Mouse (Mus musculus) hindbrain, postnatal 0 days (tissue): ENCODE measurements at regions not wholly inside any gene's neighbourhood (a gene's known extent, or its start where the extent isn't known, plus 50 kb on each side); places are given as distances from the start of the nearest gene placed in this dataset.
A peak's percentile ranks its signal among the peaks of the same experiment; 100 is the strongest.

ENCODE experiments used
- ATAC-seq: fragments of 200-750 bp; cut with Nextera tagmentation; 2 replicates; pipeline ENCODE4 v1.8.0; 2017; ENCODE audit warnings: mild to moderate bottlenecking, moderate TSS enrichment, moderate library complexity
- DNase-seq: peaks from one replicate; pipeline ENCODE4 v3.0.0-alpha.2; 2015; ENCODE audit warnings: low spot score
- H3K27ac ChIP-seq: fragments of 300-500 bp; sonication (generic); 2 replicates; pipeline ENCODE4 v1.5.1; 2014; ENCODE audit warnings: mild to moderate bottlenecking
- H3K27me3 ChIP-seq: fragments of 300-500 bp; sonication (generic); 2 replicates; pipeline ENCODE4 v1.6.1; 2014; ENCODE audit warnings: low read length, mixed read lengths; ENCODE audit not compliant: insufficient read depth
- H3K36me3 ChIP-seq: fragments of 300-500 bp; sonication (generic); 2 replicates; pipeline ENCODE4 v1.6.1; 2014; ENCODE audit warnings: low read length, mixed read lengths; ENCODE audit not compliant: insufficient read depth
- H3K4me1 ChIP-seq: fragments of 300-500 bp; sonication (generic); 2 replicates; pipeline ENCODE4 v1.6.1; 2014; ENCODE audit warnings: antibody characterized with exemption, low read length, mixed read lengths; ENCODE audit not compliant: insufficient read depth
- H3K4me2 ChIP-seq: fragments of 300-500 bp; sonication (generic); 2 replicates; pipeline ENCODE4 v1.6.1; 2014; ENCODE audit warnings: low read depth, mild to moderate bottlenecking, low read length, moderate library complexity, mixed read lengths
- H3K4me3 ChIP-seq: fragments of 300-500 bp; sonication (generic); 2 replicates; pipeline ENCODE4 v1.5.1; 2014; ENCODE audit warnings: low read length
- H3K9ac ChIP-seq: fragments of 300-500 bp; sonication (generic); replicated peaks from 2 replicates; pipeline ENCODE4 v1.6.1; 2014; ENCODE audit warnings: mild to moderate bottlenecking, low read length, moderate library complexity, mixed read lengths
- H3K9me3 ChIP-seq: fragments of 300-500 bp; sonication (generic); 2 replicates; pipeline ENCODE4 v1.6.1; 2016; ENCODE audit warnings: low read length, mixed read lengths
- CTCF ChIP-seq: IDR thresholded peaks from 2 replicates; pipeline ENCODE4 v1.5.1; 2016; ENCODE audit warnings: antibody characterized with exemption, control low read depth, low read depth
- WGBS: fragments of 180-500 bp; shearing (Covaris S2); extraction: QIAGEN DNeasy Blood & Tissue Kit; methylation state at CpG from one replicate; pipeline ENCODE4 v1.1.7; 2014; 5-methylcytosine and 5-hydroxymethylcytosine counted together

GRCm38 (mm10) chr5:52092273-52092672 lies 98.0 kb downstream of the Dhx15 start:
- no peak overlapping the region for H3K4me2 ChIP-seq
- no peaks in the 10 kb centered on the region for H3K36me3 ChIP-seq
- no peak overlapping the region for H3K9ac ChIP-seq
- no peaks in the 10 kb centered on the region for H3K27me3 ChIP-seq
- no peak overlapping the region for H3K4me3 ChIP-seq
- 87% methylated on average over 4 of the region's 4 CpGs for WGBS
- H3K9me3 ChIP-seq: no peaks in the 10 kb centered on the region
- TF ChIP-seq CTCF: no peak
- H3K4me1 ChIP-seq: no peaks in the 10 kb centered on the region
- DNase-seq (no peak), ATAC-seq (no peak)
- H3K27ac ChIP-seq: no peak overlapping the region

- no peaks in the 10 kb centered on the region for H3K9me3 ChIP-seq
- no peaks in the 10 kb centered on the region for H3K27me3 ChIP-seq
- 66% methylated on average over 10 of the region's 10 CpGs for WGBS
- H3K4me3 ChIP-seq: no peak overlapping the region
- no peak for TF ChIP-seq CTCF
- no peak overlapping the region for H3K27ac ChIP-seq
- DNase-seq (no peak), ATAC-seq (no peak)
- H3K36me3 ChIP-seq: no peaks in the 10 kb centered on the region
- no peak overlapping the region for H3K4me2 ChIP-seq
- H3K4me1 ChIP-seq: no peaks in the 10 kb centered on the region
- H3K9ac ChIP-seq: no peak overlapping the region
Measured at GRCm38 (mm10) chr5:52088131-52088530, 102.2 kb downstream of the Dhx15 start.

GRCm38 (mm10) chr5:52086766-52087429 lies 103.4 kb downstream of the Dhx15 start:
- H3K27me3 ChIP-seq: no peaks in the 10 kb centered on the region
- no peak overlapping the region for H3K9ac ChIP-seq
- no peak overlapping the region for H3K4me2 ChIP-seq
- H3K27ac ChIP-seq: no peak overlapping the region
- no peaks in the 10 kb centered on the region for H3K36me3 ChIP-seq
- 58% methylated on average over 7 of the region's 7 CpGs for WGBS
- H3K4me1 ChIP-seq: no peaks in the 10 kb centered on the region
- ATAC-seq (no peak), DNase-seq (no peak)
- TF ChIP-seq CTCF: no peak
- no peak overlapping the region for H3K4me3 ChIP-seq
- H3K9me3 ChIP-seq: no peaks in the 10 kb centered on the region

- Histone ChIP-seq H3K4me3 (no peak overlapping the region), H3K9ac (no peak overlapping the region), H3K27me3 (no peaks in the 10 kb centered on the region), H3K27ac (no peak overlapping the region), H3K4me2 (no peak overlapping the region), H3K4me1 (no peaks in the 10 kb centered on the region), H3K9me3 (no peaks in the 10 kb centered on the region), H3K36me3 (no peaks in the 10 kb centered on the region)
- WGBS: 73% methylated on average over 4 of the region's 4 CpGs
- no peak for ATAC-seq
- no peak for TF ChIP-seq CTCF
- peak; percentile 11 for DNase-seq
Measured at GRCm38 (mm10) chr5:52080268-52080667, 110.0 kb downstream of the Dhx15 start.

- 87% methylated on average over 3 of the region's 3 CpGs for WGBS
- no peak for DNase-seq
- no peak for TF ChIP-seq CTCF
- ATAC-seq: no peak
- no peak overlapping the region for H3K27ac ChIP-seq
- no peaks in the 10 kb centered on the region for H3K27me3 ChIP-seq
- no peak overlapping the region for H3K4me3 ChIP-seq
- H3K4me1 ChIP-seq: no peaks in the 10 kb centered on the region
- no peak overlapping the region for H3K9ac ChIP-seq
- no peaks in the 10 kb centered on the region for H3K36me3 ChIP-seq
- no peaks in the 10 kb centered on the region for H3K9me3 ChIP-seq
- no peak overlapping the region for H3K4me2 ChIP-seq
Measured at GRCm38 (mm10) chr5:52077696-52078095, 112.6 kb downstream of the Dhx15 start.

- DNase-seq (no peak), ATAC-seq (no peak)
- WGBS: 92% methylated on average over 2 of the region's 2 CpGs
- H3K27ac ChIP-seq: no peak overlapping the region
- no peak for TF ChIP-seq CTCF
- H3K4me2 ChIP-seq: no peak overlapping the region
- no peak overlapping the region for H3K4me3 ChIP-seq
- H3K36me3 ChIP-seq: no peaks in the 10 kb centered on the region
- H3K9ac ChIP-seq: no peak overlapping the region
- no peaks in the 10 kb centered on the region for H3K27me3 ChIP-seq
- H3K9me3 ChIP-seq: no peaks in the 10 kb centered on the region
- H3K4me1 ChIP-seq: no peaks in the 10 kb centered on the region
Measured at GRCm38 (mm10) chr5:52075096-52075495, 115.2 kb downstream of the Dhx15 start.

- no peaks in the 10 kb centered on the region for H3K4me1 ChIP-seq
- no peak overlapping the region for H3K27ac ChIP-seq
- no peak overlapping the region for H3K4me2 ChIP-seq
- ATAC-seq (peak; percentile 92), DNase-seq (peak; percentile 94)
- no peaks in the 10 kb centered on the region for H3K9me3 ChIP-seq
- no peak overlapping the region for H3K4me3 ChIP-seq
- H3K36me3 ChIP-seq: no peaks in the 10 kb centered on the region
- TF ChIP-seq CTCF: peak; percentile 99
- H3K27me3 ChIP-seq: no peaks in the 10 kb centered on the region
- H3K9ac ChIP-seq: no peak overlapping the region
- 35% methylated on average over 16 of the region's 16 CpGs for WGBS
Measured at GRCm38 (mm10) chr5:52064804-52065451, 125.4 kb downstream of the Dhx15 start.
